Mouse (Mus musculus) cortical plate, adult 2 months (tissue): Measurements from ENCODE around the gene Chadl.

Source experiments
- CTCF ChIP-seq: fragments of 200-500 bp; IDR thresholded peaks from 2 replicates; pipeline ENCODE4 v1.5.1; 2011; ENCODE audit warnings: mild to moderate bottlenecking, control low read depth, low read length; ENCODE audit not compliant: insufficient read depth; ENCODE audit errors: extremely low read depth
- POLR2A ChIP-seq: fragments of 200-500 bp; IDR thresholded peaks from 2 replicates; pipeline ENCODE4 v1.6.1; 2011; ENCODE audit warnings: mild to moderate bottlenecking, low read length, control low read depth; ENCODE audit not compliant: insufficient read depth; ENCODE audit errors: extremely low read depth

- TF ChIP-seq CTCF (no peak), POLR2A (no peak)
These were observed 2.2 kb downstream of the Chadl start for GRCm38 (mm10) chr15:81694891-81695290.
